Mouse (Mus musculus): ENCODE measurements around the gene Cpt1c. TPM values are rescaled to one million over a fixed set of nuclear protein-coding genes. Genes with fewer than 3 reads are reported as not detected.

Gene Cpt1c
- polyA plus RNA-seq, 1 experiment from 2014 or later = 7.6 TPM

GRCm38 (mm10) chr7:45014096-45014451 is 39.4 kb upstream of the Cpt1c start:
- Histone ChIP-seq H3K36me3 (ENCODE audit: control insufficient read depth, insufficient read depth) (peaks cover 31% of the 10 kb centered on the region), H3K9me3 (replicated peaks; ENCODE audit: control insufficient read depth, low read length) (no peaks in the 10 kb centered on the region)
- WGBS = 85% methylated on average over 3 of the region's 3 CpGs

DNA sequence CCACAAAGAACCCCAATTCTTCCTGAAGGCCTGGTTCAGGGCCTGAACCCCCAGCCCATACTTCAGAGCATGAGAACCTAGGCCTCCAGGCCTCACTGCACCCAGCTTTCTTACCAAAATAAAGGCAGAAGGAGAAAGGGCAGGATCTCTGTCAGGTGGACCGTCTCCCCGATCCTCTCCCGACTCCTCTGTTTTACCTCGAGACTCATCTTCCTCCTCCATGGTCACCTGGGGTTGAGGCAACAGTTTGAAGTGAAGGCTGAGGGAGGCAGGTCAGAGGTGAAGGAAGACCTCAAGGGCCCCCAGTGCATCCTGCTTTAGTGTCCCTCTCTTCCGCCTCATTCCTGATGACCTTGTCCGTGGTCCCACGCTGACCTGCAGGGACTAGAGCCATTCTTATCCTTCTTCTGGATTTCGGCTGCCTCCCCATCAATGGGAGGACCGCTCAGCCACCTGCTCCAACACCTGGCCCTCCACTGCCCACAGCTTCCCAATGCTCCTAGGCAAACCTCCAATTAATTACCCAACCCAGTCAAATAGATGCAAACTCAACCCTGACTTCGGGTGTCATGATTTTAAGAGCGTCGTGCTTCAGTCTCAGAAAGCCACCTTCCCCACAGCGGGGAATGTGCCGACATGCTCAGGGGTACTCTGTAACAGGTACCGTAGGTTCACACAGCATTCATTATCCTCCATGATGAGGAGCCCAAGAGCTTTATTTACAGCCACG is 38.9 kb upstream of the Cpt1c start:
- Histone ChIP-seq H3K27me3 (ENCODE audit: control insufficient read depth, insufficient read depth, low read length) (no peaks in the 10 kb centered on the region), H3K4me1 (ENCODE audit: control insufficient read depth, insufficient read depth, low read length) (peaks cover 10% of the 10 kb centered on the region), H3K9ac (ENCODE audit: low read length) (no peak overlapping the region), H3K36me3 (ENCODE audit: control insufficient read depth, insufficient read depth) (peaks cover 35% of the 10 kb centered on the region), H3K4me2 (ENCODE audit: low read depth, low read length) (no peak overlapping the region), H3K9me3 (replicated peaks; ENCODE audit: control insufficient read depth, low read length) (no peaks in the 10 kb centered on the region), H3K4me3 (ENCODE audit: low read length) (no peak overlapping the region), H3K27ac (ENCODE audit: low read length) (no peak overlapping the region)
- no peak for ATAC-seq (replicated peaks; ENCODE audit: extremely low read depth, insufficient read depth, low FRiP score)
- 93% methylated on average over 16 of the region's 16 CpGs for WGBS

More at GRCm38 (mm10) chr7:45014096-45014451, 39.4 kb upstream of the Cpt1c start:
- no peak for ATAC-seq (replicated peaks; ENCODE audit: extremely low read depth, insufficient read depth, low FRiP score)
- no peaks in the 10 kb centered on the region for H3K27me3 ChIP-seq (ENCODE audit: control insufficient read depth, insufficient read depth, low read length)
- peaks cover 16% of the 10 kb centered on the region for H3K4me1 ChIP-seq (ENCODE audit: control insufficient read depth, insufficient read depth, low read length)
- no peak overlapping the region for H3K27ac ChIP-seq (ENCODE audit: low read length)
- H3K4me3 ChIP-seq (ENCODE audit: low read length) = no peak overlapping the region
- no peak overlapping the region for H3K9ac ChIP-seq (ENCODE audit: low read length)
- H3K4me2 ChIP-seq (ENCODE audit: low read depth, low read length) = no peak overlapping the region

DNA sequence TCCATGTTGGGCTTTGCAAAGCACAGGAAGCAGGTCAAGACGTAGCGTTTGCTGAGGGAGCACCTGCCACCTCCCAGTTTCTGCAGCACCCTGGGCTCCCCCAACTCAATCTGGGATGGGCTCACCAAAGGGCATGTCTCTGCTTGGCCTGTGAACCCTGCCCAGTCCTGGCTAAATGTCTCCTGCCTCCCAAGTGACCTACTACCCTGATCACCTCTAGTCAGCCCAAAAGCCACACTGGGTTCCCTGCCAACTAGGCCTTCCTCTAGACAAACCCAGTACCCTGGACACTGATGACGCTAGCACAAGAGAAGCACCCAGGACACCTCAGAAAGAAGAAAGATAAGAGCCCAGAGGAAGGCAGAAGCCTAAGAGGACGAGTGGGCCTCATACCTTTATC is 38.2 kb upstream of the Cpt1c start:
- peaks cover 42% of the 10 kb centered on the region for H3K36me3 ChIP-seq (ENCODE audit: control insufficient read depth, insufficient read depth)
- no peak overlapping the region for H3K4me3 ChIP-seq (ENCODE audit: low read length)
- H3K4me1 ChIP-seq (ENCODE audit: control insufficient read depth, insufficient read depth, low read length) = peaks cover 8% of the 10 kb centered on the region
- H3K27me3 ChIP-seq (ENCODE audit: control insufficient read depth, insufficient read depth, low read length) = no peaks in the 10 kb centered on the region
- 75% methylated on average over 4 of the region's 4 CpGs for WGBS
- no peak overlapping the region for H3K27ac ChIP-seq (ENCODE audit: low read length)
- no peaks in the 10 kb centered on the region for H3K9me3 ChIP-seq (replicated peaks; ENCODE audit: control insufficient read depth, low read length)
- no peak overlapping the region for H3K9ac ChIP-seq (ENCODE audit: low read length)
- ATAC-seq (replicated peaks; ENCODE audit: extremely low read depth, insufficient read depth, low FRiP score) = no peak
- no peak overlapping the region for H3K4me2 ChIP-seq (ENCODE audit: low read depth, low read length)

DNA sequence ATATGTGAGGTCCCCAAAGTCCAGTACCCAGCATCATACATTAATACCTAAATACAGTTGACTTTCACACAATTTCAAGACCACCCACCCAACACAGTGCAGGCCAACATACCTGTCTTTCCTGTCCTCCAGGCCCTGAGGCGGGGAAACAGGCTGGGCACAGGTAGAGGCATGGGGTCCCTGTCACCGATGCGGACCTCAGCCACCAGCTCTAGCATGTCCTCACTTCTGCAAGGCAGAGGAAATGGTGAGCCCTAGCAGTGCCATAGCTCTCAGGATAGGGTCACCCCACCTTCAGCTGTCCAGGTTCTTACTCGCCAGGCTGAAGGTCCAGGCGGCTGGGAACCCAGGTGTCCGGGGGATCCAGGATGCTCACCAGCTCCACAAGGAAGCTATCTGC is 37.4 kb upstream of the Cpt1c start:
- H3K4me1 ChIP-seq (ENCODE audit: control insufficient read depth, insufficient read depth, low read length) = peaks cover 8% of the 10 kb centered on the region
- no peaks in the 10 kb centered on the region for H3K9me3 ChIP-seq (replicated peaks; ENCODE audit: control insufficient read depth, low read length)
- peaks cover 50% of the 10 kb centered on the region for H3K36me3 ChIP-seq (ENCODE audit: control insufficient read depth, insufficient read depth)
- H3K4me3 ChIP-seq (ENCODE audit: low read length) = no peak overlapping the region
- H3K27me3 ChIP-seq (ENCODE audit: control insufficient read depth, insufficient read depth, low read length) = no peaks in the 10 kb centered on the region
- H3K9ac ChIP-seq (ENCODE audit: low read length) = no peak overlapping the region
- 96% methylated on average over 6 of the region's 6 CpGs for WGBS
- no peak for ATAC-seq (replicated peaks; ENCODE audit: extremely low read depth, insufficient read depth, low FRiP score)
- no peak overlapping the region for H3K4me2 ChIP-seq (ENCODE audit: low read depth, low read length)
- no peak overlapping the region for H3K27ac ChIP-seq (ENCODE audit: low read length)

GRCm38 (mm10) chr7:45008411-45008810 is 33.8 kb upstream of the Cpt1c start:
- WGBS = 94% methylated on average over 19 of the region's 19 CpGs
- Histone ChIP-seq H3K9ac (ENCODE audit: low read length) (no peak overlapping the region), H3K9me3 (replicated peaks; ENCODE audit: control insufficient read depth, low read length) (no peaks in the 10 kb centered on the region), H3K4me1 (ENCODE audit: control insufficient read depth, insufficient read depth, low read length) (no peaks in the 10 kb centered on the region), H3K4me3 (ENCODE audit: low read length) (no peak overlapping the region), H3K4me2 (ENCODE audit: low read depth, low read length) (no peak overlapping the region), H3K27ac (ENCODE audit: low read length) (no peak overlapping the region), H3K36me3 (ENCODE audit: control insufficient read depth, insufficient read depth) (peaks cover 82% of the 10 kb centered on the region), H3K27me3 (ENCODE audit: control insufficient read depth, insufficient read depth, low read length) (no peaks in the 10 kb centered on the region)
- no peak for ATAC-seq (replicated peaks; ENCODE audit: extremely low read depth, insufficient read depth, low FRiP score)

- no peak overlapping the region for H3K4me2 ChIP-seq (ENCODE audit: low read depth, low read length)
- H3K4me1 ChIP-seq (ENCODE audit: control insufficient read depth, insufficient read depth, low read length) = no peaks in the 10 kb centered on the region
- H3K9ac ChIP-seq (ENCODE audit: low read length) = no peak overlapping the region
- H3K27me3 ChIP-seq (ENCODE audit: control insufficient read depth, insufficient read depth, low read length) = no peaks in the 10 kb centered on the region
- H3K27ac ChIP-seq (ENCODE audit: low read length) = no peak overlapping the region
- no peak for ATAC-seq (replicated peaks; ENCODE audit: extremely low read depth, insufficient read depth, low FRiP score)
- no peak overlapping the region for H3K4me3 ChIP-seq (ENCODE audit: low read length)
- H3K9me3 ChIP-seq (replicated peaks; ENCODE audit: control insufficient read depth, low read length) = no peaks in the 10 kb centered on the region
- peaks cover 87% of the 10 kb centered on the region for H3K36me3 ChIP-seq (ENCODE audit: control insufficient read depth, insufficient read depth)
- WGBS = 92% methylated on average over 30 of the region's 30 CpGs
These were observed 33.2 kb upstream of the Cpt1c start for GRCm38 (mm10) chr7:45007846-45008245.

GRCm38 (mm10) chr7:45007141-45007540 is 32.5 kb upstream of the Cpt1c start:
- H3K4me1 ChIP-seq (ENCODE audit: control insufficient read depth, insufficient read depth, low read length) = no peaks in the 10 kb centered on the region
- no peak overlapping the region for H3K27ac ChIP-seq (ENCODE audit: low read length)
- H3K9ac ChIP-seq (ENCODE audit: low read length) = no peak overlapping the region
- no peak for ATAC-seq (replicated peaks; ENCODE audit: extremely low read depth, insufficient read depth, low FRiP score)
- H3K4me3 ChIP-seq (ENCODE audit: low read length) = no peak overlapping the region
- no peaks in the 10 kb centered on the region for H3K9me3 ChIP-seq (replicated peaks; ENCODE audit: control insufficient read depth, low read length)
- peaks cover 87% of the 10 kb centered on the region for H3K36me3 ChIP-seq (ENCODE audit: control insufficient read depth, insufficient read depth)
- 95% methylated on average over 29 of the region's 29 CpGs for WGBS
- no peaks in the 10 kb centered on the region for H3K27me3 ChIP-seq (ENCODE audit: control insufficient read depth, insufficient read depth, low read length)
- no peak overlapping the region for H3K4me2 ChIP-seq (ENCODE audit: low read depth, low read length)

- 0 out of 2 replicates have a peak, but pooled peaks cover 2% of the 10 kb centered on the region for H3K4me1 ChIP-seq (ENCODE audit: control insufficient read depth, insufficient read depth, low read length)
- no peak for ATAC-seq (replicated peaks; ENCODE audit: extremely low read depth, insufficient read depth, low FRiP score)
- no peaks in the 10 kb centered on the region for H3K27me3 ChIP-seq (ENCODE audit: control insufficient read depth, insufficient read depth, low read length)
- no peak overlapping the region for H3K9ac ChIP-seq (ENCODE audit: low read length)
- no peak overlapping the region for H3K27ac ChIP-seq (ENCODE audit: low read length)
- no peak overlapping the region for H3K4me3 ChIP-seq (ENCODE audit: low read length)
- H3K36me3 ChIP-seq (ENCODE audit: control insufficient read depth, insufficient read depth) = peaks cover 87% of the 10 kb centered on the region
- 96% methylated on average over 11 of the region's 12 CpGs for WGBS
- H3K9me3 ChIP-seq (replicated peaks; ENCODE audit: control insufficient read depth, low read length) = no peaks in the 10 kb centered on the region
- no peak overlapping the region for H3K4me2 ChIP-seq (ENCODE audit: low read depth, low read length)
These were observed 31.9 kb upstream of the Cpt1c start for GRCm38 (mm10) chr7:45006503-45006902.

GRCm38 (mm10) chr7:45005321-45005992 is 30.8 kb upstream of the Cpt1c start:
- WGBS = 80% methylated on average over 6 of the region's 6 CpGs
- ATAC-seq (replicated peaks; ENCODE audit: extremely low read depth, insufficient read depth, low FRiP score) = no peak
- peaks cover 6% of the 10 kb centered on the region for H3K4me1 ChIP-seq (ENCODE audit: control insufficient read depth, insufficient read depth, low read length)
- H3K4me2 ChIP-seq (ENCODE audit: low read depth, low read length) = no peak overlapping the region
- H3K4me3 ChIP-seq (ENCODE audit: low read length) = no peak overlapping the region
- H3K36me3 ChIP-seq (ENCODE audit: control insufficient read depth, insufficient read depth) = peaks cover 89% of the 10 kb centered on the region
- no peaks in the 10 kb centered on the region for H3K27me3 ChIP-seq (ENCODE audit: control insufficient read depth, insufficient read depth, low read length)
- no peak overlapping the region for H3K27ac ChIP-seq (ENCODE audit: low read length)
- H3K9ac ChIP-seq (ENCODE audit: low read length) = no peak overlapping the region
- H3K9me3 ChIP-seq (replicated peaks; ENCODE audit: control insufficient read depth, low read length) = no peaks in the 10 kb centered on the region
